Mouse (Mus musculus) midbrain, postnatal 0 days (tissue): Measurements from ENCODE around the gene Mctp1. TPM values are rescaled to one million over a fixed set of nuclear protein-coding genes. Genes with fewer than 3 reads are reported as not detected.

Experiments used
- ATAC-seq: fragments of 200-750 bp; cut with Nextera tagmentation; 2 replicates; pipeline ENCODE4 v1.8.0; 2017; ENCODE audit warnings: moderate number of reproducible peaks, mild to moderate bottlenecking, moderate TSS enrichment, moderate library complexity; ENCODE audit not compliant: low FRiP score
- DNase-seq: peaks from one replicate; pipeline ENCODE4 v3.0.0-alpha.2; 2015; ENCODE audit warnings: low spot score
- H3K27ac ChIP-seq: fragments of 300-500 bp; sonication (generic); 2 replicates; pipeline ENCODE4 v1.5.1; 2014; ENCODE audit warnings: low read depth, mild to moderate bottlenecking, low read length, mixed read lengths
- H3K27me3 ChIP-seq: fragments of 300-500 bp; sonication (generic); 2 replicates; pipeline ENCODE4 v1.6.1; 2014; ENCODE audit warnings: low read length, control low read depth, mixed read lengths; ENCODE audit not compliant: insufficient read depth
- H3K36me3 ChIP-seq: fragments of 300-500 bp; sonication (generic); 2 replicates; pipeline ENCODE4 v1.6.1; 2014; ENCODE audit warnings: low read length, control low read depth, mixed read lengths; ENCODE audit not compliant: insufficient read depth
- H3K4me1 ChIP-seq: fragments of 300-500 bp; sonication (generic); 2 replicates; pipeline ENCODE4 v1.6.1; 2014; ENCODE audit warnings: mild to moderate bottlenecking, control low read depth, antibody characterized with exemption, low read length, mixed read lengths; ENCODE audit not compliant: insufficient read depth
- H3K4me2 ChIP-seq: fragments of 300-500 bp; sonication (generic); 2 replicates; pipeline ENCODE4 v1.6.1; 2014; ENCODE audit warnings: low read depth, mild to moderate bottlenecking, low read length, mixed read lengths; ENCODE audit not compliant: poor library complexity, severe bottlenecking
- H3K4me3 ChIP-seq: fragments of 300-500 bp; sonication (generic); 2 replicates; pipeline ENCODE4 v1.5.1; 2014; ENCODE audit warnings: low read depth, mild to moderate bottlenecking, low read length, moderate library complexity
- H3K9ac ChIP-seq: fragments of 300-500 bp; sonication (generic); replicated peaks from 2 replicates; pipeline ENCODE4 v1.6.1; 2014; ENCODE audit warnings: mild to moderate bottlenecking, low read length, moderate library complexity, mixed read lengths; ENCODE audit not compliant: poor library complexity, severe bottlenecking
- H3K9me3 ChIP-seq: fragments of 300-500 bp; sonication (generic); 2 replicates; pipeline ENCODE4 v1.6.1; 2016; ENCODE audit warnings: low read length, control low read depth
- CTCF ChIP-seq: IDR thresholded peaks from 2 replicates; pipeline ENCODE4 v1.5.1; 2016; ENCODE audit warnings: antibody characterized with exemption, mild to moderate bottlenecking
- WGBS: fragments of 180-500 bp; shearing (Covaris S2); extraction: QIAGEN DNeasy Blood & Tissue Kit; methylation state at CpG from one replicate; pipeline ENCODE4 v1.1.7; 2014; 5-methylcytosine and 5-hydroxymethylcytosine counted together
- polyA plus RNA-seq: library from polyadenylated mRNA; unstranded; fragments of >200 nt; fragmentation: Nextera tagmentation; extraction: Ambion mirVana; gene quantifications from 2 replicates; pipeline ENCODE4 v1.2.1, GENCODE M21; 2015
- total RNA-seq: library from RNA; depleted of rRNA; stranded (reverse); fragments of >200 nt; gene quantifications from 2 replicates; pipeline ENCODE4 v1.2.3, GENCODE M21; 2014

Gene Mctp1
- total and polyA plus RNA-seq, 2 experiments from 2014 or later, result 3.9 to 7.0 TPM

- Histone ChIP-seq H3K36me3 (no peaks in the 10 kb centered on the region), H3K9ac (no peak overlapping the region), H3K4me1 (no peaks in the 10 kb centered on the region), H3K27me3 (no peaks in the 10 kb centered on the region), H3K27ac (no peak overlapping the region), H3K4me3 (no peak overlapping the region), H3K9me3 (no peaks in the 10 kb centered on the region), H3K4me2 (no peak overlapping the region)
- no peak for ATAC-seq
- TF ChIP-seq CTCF, result no peak
- 62% methylated on average over 1 of the region's 1 CpGs for WGBS
- DNase-seq, result no peak
Observed at GRCm38 (mm10) chr13:76620525-76620924, 236.2 kb downstream of the Mctp1 start.

GRCm38 (mm10) chr13:76633707-76634106 is 249.4 kb downstream of the Mctp1 start:
- no peak overlapping the region for H3K27ac ChIP-seq
- WGBS, result 91% methylated on average over 1 of the region's 1 CpGs
- H3K9ac ChIP-seq, result no peak overlapping the region
- no peaks in the 10 kb centered on the region for H3K27me3 ChIP-seq
- no peak for TF ChIP-seq CTCF
- no peaks in the 10 kb centered on the region for H3K9me3 ChIP-seq
- no peak for ATAC-seq
- H3K4me2 ChIP-seq, result no peak overlapping the region
- no peaks in the 10 kb centered on the region for H3K36me3 ChIP-seq
- H3K4me3 ChIP-seq, result no peak overlapping the region
- no peak for DNase-seq
- no peaks in the 10 kb centered on the region for H3K4me1 ChIP-seq

DNA sequence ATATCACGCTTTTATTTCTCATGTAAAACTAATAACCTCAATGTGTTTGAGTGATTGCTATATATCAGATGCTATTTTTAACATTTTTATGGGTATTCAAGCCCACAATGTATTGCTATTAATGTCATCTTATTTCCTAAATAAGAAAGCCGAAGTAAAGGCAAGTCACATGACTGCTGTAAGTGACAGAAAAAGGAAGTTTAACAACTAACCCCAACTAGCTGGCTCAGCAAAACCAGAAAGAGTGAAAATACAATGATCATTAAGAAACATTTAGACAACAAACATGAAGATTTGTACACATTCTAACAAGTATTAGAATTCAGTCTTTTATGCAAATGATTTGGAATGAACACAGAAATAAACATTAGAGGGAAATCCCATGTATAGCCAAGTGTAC is 253.9 kb downstream of the Mctp1 start:
- Histone ChIP-seq H3K27ac (no peak overlapping the region), H3K4me1 (no peaks in the 10 kb centered on the region), H3K27me3 (no peaks in the 10 kb centered on the region), H3K4me3 (no peak overlapping the region), H3K36me3 (no peaks in the 10 kb centered on the region), H3K9ac (no peak overlapping the region), H3K9me3 (no peaks in the 10 kb centered on the region), H3K4me2 (no peak overlapping the region)
- ATAC-seq (no peak), DNase-seq (no peak)
- no peak for TF ChIP-seq CTCF
- 94% methylated on average over 2 of the region's 2 CpGs for WGBS

- Histone ChIP-seq H3K4me2 (no peak overlapping the region), H3K4me3 (no peak overlapping the region), H3K4me1 (no peaks in the 10 kb centered on the region), H3K27ac (no peak overlapping the region), H3K27me3 (no peaks in the 10 kb centered on the region), H3K9me3 (no peaks in the 10 kb centered on the region), H3K36me3 (no peaks in the 10 kb centered on the region), H3K9ac (no peak overlapping the region)
- no peak for ATAC-seq
- DNase-seq, result no peak
- TF ChIP-seq CTCF, result no peak
Observed at GRCm38 (mm10) chr13:76659523-76659922, 275.2 kb downstream of the Mctp1 start.

DNA sequence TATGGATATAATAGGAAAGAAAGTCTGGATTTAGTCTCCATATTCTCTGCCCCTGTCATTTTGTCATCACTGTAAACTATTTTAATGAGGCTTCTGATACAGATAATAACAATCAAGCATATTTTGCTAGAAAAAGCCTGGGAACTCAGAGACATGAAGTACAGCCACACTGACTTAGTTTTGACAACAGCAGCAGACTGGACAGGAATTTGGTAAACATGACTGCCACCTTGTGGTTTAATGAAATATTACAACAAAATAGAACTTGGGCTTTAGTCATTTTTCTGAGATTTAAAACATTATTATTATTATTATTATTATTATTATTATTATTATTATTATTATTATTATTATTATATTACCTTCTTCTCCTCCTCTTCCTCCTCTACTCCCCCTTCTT is 297.0 kb downstream of the Mctp1 start:
- Histone ChIP-seq H3K36me3 (no peaks in the 10 kb centered on the region), H3K27ac (no peak overlapping the region), H3K27me3 (no peaks in the 10 kb centered on the region), H3K9me3 (no peaks in the 10 kb centered on the region), H3K4me2 (no peak overlapping the region), H3K4me3 (no peak overlapping the region), H3K4me1 (no peaks in the 10 kb centered on the region), H3K9ac (no peak overlapping the region)
- peak; percentile 79 for TF ChIP-seq CTCF
- DNase-seq (peak; percentile 71), ATAC-seq (peak; percentile 52; the same call in 1 of the 2 replicates)

DNA sequence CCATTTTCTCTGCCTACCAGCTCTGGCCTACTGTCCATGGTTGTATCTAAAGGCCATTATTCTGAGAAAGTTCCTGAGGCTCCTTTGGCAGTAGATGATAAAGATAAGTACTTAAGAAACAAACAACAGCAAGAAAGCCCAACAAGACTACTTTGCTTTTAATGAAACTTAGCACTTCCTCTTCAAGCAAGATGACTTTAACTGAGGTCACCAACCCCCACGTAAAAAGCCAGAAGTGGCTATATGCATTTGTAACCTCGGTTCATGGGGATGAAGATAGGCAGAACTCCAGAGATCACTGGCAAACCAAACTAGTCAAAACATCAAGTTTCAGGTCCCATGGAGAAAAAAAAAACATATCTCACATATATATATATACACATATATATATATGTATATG is 305.0 kb downstream of the Mctp1 start:
- DNase-seq (no peak), ATAC-seq (no peak)
- 91% methylated on average over 2 of the region's 2 CpGs for WGBS

GRCm38 (mm10) chr13:76690143-76690542 is 305.8 kb downstream of the Mctp1 start:
- no peaks in the 10 kb centered on the region for H3K36me3 ChIP-seq
- H3K27me3 ChIP-seq, result no peaks in the 10 kb centered on the region
- no peak overlapping the region for H3K4me3 ChIP-seq
- no peaks in the 10 kb centered on the region for H3K4me1 ChIP-seq
- no peak overlapping the region for H3K9ac ChIP-seq
- no peak for TF ChIP-seq CTCF
- H3K27ac ChIP-seq, result no peak overlapping the region
- ATAC-seq (no peak), DNase-seq (no peak)
- H3K4me2 ChIP-seq, result no peak overlapping the region
- no peaks in the 10 kb centered on the region for H3K9me3 ChIP-seq

More for the DNA sequence above, 305.0 kb downstream of the Mctp1 start:
- Histone ChIP-seq H3K27ac (no peak overlapping the region), H3K9me3 (no peaks in the 10 kb centered on the region), H3K36me3 (no peaks in the 10 kb centered on the region), H3K4me3 (no peak overlapping the region), H3K4me2 (no peak overlapping the region), H3K9ac (no peak overlapping the region), H3K4me1 (no peaks in the 10 kb centered on the region), H3K27me3 (no peaks in the 10 kb centered on the region)
- TF ChIP-seq CTCF, result no peak
